Mouse (Mus musculus): ENCODE results near the gene Mrpl45.
"Not testable (repeated sequence)": the region's sequence is repeated elsewhere in the genome, so short reads cannot be mapped to it uniquely, and the experiment has no call there.

DNA sequence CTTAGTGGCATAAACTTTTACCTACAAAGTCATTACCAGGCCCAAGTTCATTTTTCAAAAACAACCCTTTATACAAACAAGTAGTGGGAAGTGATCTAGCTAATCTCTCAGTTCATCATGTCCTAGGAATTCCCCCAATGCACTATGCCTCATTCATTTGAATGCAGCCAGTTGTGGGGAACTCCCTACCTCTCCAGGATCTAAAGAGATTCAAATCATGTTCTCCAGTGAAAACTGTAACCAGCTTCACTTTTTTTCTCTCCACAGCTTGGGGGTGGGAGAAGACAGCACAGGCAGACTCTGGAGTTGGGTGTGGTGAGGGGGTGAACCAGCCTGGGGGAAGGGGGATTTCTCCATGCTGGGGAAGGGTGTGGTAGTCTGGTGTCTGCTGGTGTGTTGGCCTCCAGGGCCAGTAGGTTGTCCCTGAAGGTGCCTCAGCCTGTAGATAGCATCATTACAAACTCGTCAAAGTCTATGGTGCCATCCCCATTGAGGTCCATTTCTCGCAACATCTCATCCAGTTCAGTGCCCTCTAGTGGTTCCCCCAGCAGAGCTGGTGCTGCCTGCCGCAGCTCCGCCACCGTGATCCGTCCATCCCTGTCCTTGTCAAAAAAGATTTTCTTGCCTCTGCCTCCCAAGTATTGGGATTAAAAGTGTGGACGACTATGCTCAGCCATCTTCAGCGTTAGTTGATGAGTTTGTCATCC lies 6.5 kb downstream of the Mrpl45 start:
- TF ChIP-seq POLR2A (IDR thresholded peaks at IDR 0.05; ENCODE audit: borderline replicate concordance, extremely low read depth, insufficient read depth, insufficient read length, poor library complexity, severe bottlenecking); CTCF (IDR thresholded peaks at IDR 0.05; ENCODE audit: borderline replicate concordance, extremely low read depth, insufficient read depth, insufficient read length): not testable (repeated sequence)

All from brain, embryonic 14.5 days (tissue).